Mouse (Mus musculus): ENCODE data around the gene Borcs5.

Gene Borcs5

DNA sequence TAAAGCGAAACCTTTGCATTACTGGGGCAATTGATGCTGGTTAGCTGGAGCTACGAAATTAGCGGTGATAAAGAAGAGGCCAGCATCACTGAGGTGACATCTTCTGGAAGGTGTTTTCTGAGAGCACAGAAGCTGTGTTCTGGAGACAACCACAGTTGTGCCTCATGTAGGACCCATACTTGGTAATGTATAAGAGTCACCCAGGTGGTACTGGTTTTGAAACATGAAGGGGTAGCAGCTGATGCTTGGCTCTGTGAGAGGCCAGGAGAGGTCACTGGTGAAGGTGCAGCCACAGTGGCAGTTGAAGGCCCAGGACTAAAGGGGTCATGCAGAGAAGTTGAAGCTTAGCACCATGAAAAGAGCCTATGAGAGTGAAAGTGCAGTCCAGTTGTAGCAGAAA, at the start of gene Borcs5:
TSS of gene Borcs5 (plus strand) at position 301 of the 400 bp plus-strand sequence.
- no peak for DNase-seq (ENCODE audit: low read depth, low spot score)

DNA sequence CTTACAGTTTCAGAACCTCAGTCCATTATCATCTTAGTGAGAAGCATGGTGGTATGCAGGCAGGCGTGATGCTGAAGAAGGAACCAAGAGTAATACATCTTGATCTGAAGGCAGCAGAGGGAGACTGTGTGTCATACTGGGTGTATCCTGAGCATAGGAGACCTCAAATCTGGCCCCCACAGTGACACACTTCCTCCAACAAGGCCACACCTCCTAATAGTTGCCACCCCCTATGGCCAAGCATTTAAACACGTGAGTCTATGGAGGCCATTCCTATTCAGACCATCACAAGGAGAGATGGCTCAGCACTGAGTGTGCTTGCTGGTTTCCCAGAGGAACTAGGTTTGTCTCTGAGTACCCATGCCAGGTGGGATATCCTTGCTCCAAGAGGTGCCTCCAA, 47.7 kb upstream of the Borcs5 start:
- DNase-seq (ENCODE audit: low read depth, low spot score): no peak

DNA sequence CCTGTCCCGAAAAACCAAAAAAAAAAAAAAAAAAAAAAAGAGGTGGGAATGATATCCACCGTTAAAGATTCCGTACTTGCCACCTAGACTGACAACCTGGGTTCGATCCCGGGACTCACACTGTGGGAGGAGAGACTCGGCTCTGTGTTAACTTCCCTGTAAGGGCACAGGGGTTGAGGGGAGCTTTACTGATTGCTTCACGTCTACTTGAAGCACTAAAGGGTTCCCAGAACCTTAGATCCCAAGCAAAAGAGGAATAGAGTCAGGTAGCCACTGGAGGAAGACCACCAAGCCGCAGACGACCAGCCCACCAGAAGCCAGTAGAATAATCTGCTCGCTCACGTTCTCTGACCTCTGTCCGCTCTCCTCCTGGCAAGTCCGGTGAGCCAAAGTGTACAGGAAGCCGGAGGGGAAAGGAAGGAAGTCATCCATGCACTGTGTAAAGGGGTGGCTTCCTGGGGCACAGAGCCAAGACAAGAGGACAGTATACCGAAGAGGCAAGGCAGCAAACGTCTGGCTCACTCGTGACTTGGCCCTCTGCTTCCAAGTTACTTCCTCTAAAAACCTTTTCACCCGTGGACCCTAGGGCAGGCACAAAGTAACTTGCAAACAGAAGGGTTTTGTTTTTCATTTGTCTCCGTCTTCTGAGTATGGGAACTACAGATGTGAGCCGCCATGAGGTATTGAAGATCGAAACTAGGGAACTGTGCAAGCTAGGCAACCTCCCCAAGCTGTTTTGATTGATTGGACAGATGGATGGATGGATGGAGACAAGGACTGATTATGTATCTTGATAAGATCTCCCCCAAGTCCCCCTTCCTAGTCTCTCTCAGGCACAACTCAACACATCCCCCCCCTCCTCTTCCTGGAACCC, 44.5 kb upstream of the Borcs5 start:
- DNase-seq (ENCODE audit: low read depth, low spot score): no peak

DNA sequence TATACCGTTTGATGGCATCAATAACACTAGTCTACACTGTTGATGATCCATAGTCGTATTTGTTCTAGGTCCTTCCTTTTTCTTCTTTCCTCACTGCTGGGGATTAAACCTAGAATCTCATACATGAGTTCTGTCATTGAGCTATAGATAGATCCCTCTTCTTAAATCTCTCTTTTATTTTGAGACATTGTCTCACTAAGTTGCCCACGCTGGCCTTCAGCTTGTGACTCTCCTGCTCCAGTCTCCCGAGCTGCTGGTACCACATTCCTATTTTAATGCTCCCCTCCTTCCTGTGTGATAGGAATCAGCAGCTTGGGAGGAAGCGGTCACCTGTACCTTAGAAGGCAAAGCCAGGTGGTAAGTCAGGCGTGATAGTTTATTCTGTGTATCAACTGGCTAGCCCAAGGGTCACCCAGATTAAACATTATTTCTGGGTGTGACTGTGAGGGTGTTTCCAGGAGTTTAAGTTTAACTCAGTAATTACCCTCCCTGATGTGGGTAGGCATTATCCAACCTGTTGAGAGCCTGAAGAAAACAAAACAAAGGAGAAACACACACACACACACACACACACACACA, 41.6 kb upstream of the Borcs5 start:
- DNase-seq (ENCODE audit: low read depth, low spot score): no peak

DNA sequence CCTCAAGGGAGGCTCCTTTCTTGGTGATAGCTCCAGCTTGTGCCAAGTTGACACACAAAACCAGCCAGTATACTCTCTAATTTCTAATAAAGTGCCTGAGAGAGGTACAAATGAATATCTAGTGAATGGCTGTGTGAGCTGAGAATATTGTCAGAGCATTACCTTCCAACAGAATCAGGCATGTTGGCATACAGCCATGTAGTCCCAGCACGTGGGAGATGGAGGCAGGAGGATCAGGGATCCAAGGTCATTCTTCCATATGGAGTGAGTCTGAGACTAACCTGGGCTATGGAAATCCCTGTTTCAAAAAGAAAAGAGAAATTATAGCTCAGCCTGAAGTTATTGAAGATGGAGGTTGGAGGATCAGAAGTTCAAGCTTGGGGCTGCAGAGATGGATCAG, 40.1 kb upstream of the Borcs5 start:
- no peak for DNase-seq (ENCODE audit: low read depth, low spot score)

DNA sequence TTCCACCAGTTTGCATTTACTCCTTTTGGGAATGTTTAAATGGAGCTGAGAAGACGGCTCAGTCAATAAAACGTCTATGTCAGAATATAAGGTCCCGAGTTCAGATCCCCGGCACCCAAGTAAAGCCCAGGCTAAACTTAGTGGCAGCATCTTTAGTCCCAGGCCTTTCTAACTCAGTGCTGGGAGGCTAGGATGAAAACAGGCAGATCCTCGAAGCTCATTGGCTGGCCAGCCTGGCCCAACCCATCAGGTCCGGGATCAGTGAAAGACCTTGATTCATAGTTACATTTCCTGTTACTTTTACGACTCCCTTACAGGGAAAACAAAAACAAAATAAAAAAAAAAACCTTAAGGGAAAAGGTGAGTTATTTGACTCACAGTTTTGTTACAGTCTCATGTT, 38.2 kb upstream of the Borcs5 start:
- no peak for DNase-seq (ENCODE audit: low read depth, low spot score)

DNA sequence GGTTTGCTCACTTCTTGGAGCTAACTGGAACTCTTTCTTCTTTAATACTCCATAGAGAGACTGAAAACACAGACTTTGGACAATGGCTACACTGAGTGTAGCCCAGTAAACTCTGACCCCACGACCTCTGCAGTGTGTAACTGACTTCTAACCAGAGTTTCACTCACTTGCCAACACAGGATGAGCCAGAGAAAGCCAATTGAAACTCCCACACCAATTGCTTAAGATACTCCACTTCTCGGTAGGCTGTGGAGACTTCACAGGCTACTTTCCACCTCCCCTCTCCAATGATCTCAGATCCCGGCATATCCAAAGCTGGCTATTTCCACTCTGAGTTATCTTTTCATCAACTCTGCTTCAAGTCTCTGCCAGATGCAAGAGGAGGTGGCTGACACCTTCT, 37.5 kb upstream of the Borcs5 start:
- DNase-seq (ENCODE audit: low read depth, low spot score): no peak

DNA sequence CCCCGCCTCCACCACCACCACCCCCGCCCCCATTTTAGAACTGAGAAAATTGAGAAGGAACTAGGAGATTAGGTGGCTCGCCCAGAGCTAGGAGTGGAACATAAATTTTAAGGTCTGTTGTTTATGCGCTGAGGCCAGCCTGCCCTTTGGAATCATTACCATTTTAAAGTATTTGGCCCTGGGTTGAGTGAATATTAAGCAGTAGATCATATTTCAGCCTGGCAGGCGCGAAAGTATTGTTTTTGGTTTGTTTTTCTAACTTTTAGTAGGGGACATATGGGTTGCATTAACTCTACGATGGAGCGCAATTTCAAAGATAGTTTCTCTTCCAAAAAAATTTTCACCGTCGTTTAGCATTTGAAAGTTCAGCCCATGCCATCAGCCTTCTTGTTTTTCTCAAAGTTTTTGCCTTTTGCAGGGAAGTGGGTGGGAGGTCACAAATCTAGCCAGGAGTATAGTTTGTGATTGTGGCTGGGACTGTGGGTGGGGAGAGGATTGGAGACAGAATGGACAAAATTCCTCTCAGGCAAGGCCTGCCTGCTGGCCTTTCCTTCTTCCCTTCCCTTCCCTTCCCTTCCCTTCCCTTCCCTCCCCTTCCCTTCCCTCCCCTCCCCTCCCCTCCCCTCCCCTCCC, 36.8 kb upstream of the Borcs5 start:
- DNase-seq (ENCODE audit: low read depth, low spot score): no peak

DNA sequence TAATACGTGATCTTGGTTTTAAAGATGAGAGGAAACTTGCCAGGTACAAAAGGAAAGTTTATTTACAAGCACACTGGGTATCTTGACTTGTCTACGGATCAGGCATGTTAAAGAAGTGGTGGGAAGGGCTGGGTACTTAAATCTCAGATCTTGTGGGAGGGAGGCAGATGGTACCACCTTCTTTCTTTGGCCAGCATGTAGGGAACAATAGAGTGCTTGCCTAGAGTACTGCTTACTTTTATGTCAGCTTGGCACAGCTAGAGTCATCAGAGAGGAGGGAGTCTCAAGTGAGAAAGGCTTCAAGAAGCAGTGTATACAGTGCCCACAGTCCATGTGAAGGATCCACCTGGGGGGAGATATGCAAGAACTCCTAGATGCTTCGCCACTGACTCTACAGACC, 34.1 kb upstream of the Borcs5 start:
- no peak for DNase-seq (ENCODE audit: low read depth, low spot score)

DNA sequence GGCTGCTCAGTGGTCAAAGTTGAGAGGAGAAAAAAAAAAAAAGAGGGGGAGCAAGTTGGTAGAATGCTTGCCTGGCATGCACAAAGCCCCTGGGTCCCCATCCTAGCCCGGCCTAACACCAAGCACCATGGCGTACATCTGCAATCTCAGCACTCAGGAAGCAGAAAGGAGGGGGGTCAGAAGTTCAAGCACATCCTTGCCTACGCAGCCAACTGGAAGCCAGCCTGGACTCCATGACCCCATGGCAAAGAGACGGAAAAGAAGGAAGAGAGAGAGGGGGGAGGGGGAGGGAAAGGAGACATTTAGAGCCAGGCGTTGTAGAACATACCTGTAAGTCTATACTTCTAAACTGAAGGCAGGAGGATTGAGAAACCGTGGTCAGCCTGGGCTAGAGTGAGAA, 32.8 kb upstream of the Borcs5 start:
- no peak for DNase-seq (ENCODE audit: low read depth, low spot score)

DNA sequence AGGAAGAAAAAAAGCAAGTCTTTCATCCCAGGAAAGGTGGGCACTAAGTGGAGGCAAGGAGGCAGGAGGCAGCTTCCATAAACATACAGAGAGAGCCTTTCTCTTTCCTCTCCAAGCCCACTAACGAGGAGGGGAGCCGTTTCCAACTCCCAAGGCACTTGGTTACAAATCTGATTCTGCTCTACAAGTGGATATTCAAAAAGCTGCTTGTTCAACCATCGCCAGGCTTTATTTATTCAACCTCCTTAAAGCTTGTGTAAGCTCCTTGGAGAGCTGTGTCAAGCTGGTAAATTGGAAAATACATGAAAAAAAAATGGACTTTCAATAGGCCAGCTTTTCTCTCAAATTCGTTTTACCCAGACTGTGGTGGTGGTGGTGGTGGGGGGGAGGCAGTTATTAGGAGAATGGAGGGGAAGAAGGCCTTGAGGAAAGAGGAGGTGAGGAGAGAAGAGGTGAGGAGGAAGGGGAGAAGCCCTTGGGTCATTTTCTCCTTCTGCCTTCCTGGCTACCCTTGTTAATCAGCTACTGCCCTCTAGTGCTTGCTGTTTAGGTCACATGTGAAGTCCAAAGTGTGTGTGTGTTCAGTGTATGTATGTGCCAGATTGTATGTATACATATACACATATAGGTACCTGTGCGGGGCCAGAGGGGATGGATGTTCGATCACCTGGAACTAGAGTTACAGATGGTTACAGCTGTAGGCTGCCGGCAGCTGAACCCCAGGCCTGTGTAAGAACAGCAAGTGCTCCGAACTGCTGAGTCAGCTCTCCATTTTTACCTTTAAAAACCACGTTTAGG, 32.2 kb upstream of the Borcs5 start:
- DNase-seq (ENCODE audit: low read depth, low spot score): no peak

DNA sequence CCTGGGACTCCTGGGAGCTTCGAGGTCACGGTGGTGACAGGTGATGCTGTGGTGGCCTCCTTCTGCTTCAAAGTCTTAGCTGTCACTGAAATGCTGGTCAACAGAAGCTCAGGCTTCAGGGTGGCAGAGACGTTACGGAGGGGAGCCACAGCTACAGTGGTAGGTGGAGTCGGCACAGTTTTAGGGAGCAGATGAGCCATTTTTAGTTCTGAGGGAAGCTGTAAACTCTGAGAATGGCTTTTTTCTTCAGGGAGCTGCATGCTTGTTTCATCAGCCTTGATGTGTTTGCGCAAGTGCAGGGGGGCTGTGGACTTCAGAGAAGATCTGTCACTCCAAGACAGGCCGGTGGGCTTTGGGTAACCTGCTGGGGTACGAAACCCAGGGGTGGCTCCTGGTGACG, 28.9 kb upstream of the Borcs5 start:
- no peak for DNase-seq (ENCODE audit: low read depth, low spot score)

DNA sequence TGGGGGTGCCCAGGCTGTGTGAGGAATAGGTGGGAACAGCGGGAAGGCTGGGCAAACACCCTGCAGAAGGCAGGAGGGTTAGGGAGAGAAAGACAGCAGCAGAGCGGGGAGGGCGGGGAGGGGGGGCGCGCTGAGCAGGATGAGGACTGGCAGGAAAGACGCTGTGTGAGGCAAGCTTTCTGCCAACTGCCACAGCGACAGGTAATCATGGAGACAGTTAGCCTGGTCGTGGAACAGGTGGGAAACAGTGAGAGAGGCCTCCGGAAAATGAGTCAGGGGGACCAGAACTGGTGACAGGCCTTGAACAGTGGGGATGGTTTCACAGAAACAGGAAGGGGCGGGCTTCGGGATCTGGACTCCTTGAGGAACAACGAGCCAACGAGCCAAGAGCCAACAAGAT, 27.4 kb upstream of the Borcs5 start:
- DNase-seq (ENCODE audit: low read depth, low spot score): no peak

DNA sequence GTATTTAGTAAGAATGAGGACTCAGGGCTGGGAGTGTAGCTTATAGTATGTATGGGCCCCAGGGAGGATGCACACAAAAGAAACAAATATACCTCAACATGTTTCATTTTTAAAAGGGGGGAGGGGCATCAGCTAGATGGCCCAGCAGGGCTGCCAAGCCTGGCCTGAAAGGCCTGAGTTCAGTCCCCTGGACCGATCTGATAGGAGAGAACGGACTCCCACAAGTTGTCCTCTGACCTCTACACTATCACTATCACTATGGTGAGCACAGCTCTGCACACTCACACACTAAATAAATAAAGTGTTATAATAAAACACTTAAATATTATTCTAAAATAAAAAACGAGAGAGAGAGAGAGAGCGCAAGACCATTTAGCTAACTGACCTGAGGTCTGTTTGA, 25.0 kb upstream of the Borcs5 start:
- no peak for DNase-seq (ENCODE audit: low read depth, low spot score)

DNA sequence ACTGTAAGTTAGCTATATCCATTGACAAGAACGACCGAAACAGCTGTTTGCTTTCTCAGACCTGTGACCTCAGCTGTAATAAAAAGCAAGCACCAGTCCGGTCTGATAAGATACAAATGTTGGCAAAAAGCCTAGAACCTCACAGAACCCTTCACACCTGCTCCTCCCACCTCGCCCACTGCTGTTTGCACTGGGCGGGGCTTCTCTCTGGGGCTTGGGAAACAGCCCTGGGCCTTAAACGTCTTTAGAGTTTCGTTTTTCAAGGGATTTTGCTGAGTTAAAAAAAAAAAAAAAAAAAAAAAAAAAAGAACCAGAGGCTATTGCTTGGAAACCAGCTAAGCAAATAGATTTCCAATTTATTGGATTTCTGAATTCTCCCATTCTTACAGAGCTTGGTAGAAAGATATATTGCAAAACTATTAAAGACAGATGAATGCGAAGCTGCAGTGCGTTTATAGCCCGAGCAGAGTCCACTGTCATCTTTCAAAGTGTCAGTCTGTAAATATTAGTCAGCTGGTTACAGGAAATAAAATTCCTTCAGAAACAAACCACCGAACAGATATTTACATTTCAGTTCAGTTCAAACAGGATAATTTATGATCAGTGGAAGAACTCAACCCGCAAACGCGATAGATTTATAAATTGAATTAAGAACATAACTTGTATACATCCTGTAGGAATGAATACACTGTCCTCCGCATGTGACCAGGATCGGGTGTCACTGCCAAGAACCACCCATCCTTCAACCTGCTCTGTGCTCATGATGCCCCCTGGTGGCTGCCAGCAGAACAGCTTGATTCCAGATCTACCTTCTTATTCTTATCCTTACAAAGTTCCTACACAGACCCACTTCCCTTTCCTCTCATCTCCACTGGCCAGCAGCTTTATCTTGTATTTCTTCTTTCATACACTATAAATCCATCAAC, 24.3 kb upstream of the Borcs5 start:
- peak; percentile 83 for DNase-seq (ENCODE audit: low read depth, low spot score)

DNA sequence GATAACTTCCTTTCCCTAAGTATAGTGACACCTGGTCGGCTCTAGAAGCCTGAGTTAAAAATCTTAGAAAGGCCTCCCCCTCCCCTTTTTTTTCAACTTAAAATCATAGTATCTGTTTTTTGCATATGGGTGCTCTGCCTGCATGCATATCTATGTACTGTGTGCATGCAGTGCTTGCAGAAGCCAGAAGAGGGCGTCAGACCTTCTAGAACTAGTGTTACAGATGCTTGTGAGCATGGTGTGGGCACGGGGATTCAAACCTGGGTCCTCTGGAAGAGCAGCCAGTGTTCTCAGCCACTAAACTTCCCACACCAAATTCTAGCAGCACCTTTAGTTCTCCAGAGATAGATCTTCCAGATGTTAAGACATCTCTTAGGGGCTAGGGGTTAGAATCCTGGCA, 21.7 kb upstream of the Borcs5 start:
- no peak for DNase-seq (ENCODE audit: low read depth, low spot score)

DNA sequence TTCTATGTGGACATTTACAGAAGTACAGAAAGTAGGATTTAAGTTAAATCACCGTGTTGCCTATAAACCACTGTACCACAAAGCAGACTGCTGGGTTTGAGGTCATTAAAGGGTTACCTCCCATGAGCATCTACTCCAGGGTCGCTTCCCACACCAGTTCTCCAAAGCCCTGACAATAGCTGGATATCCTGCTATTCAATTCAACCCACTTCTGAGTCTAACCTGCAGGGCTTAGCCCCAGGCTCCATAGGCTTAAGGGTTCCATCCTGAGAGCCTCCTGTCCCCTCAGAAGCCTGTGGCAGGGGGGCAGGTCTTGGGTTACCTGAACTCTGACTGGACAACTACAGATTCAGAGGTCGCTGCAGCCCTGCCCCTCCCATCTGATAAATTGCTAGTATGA, 19.2 kb upstream of the Borcs5 start:
- no peak for DNase-seq (ENCODE audit: low read depth, low spot score)

DNA sequence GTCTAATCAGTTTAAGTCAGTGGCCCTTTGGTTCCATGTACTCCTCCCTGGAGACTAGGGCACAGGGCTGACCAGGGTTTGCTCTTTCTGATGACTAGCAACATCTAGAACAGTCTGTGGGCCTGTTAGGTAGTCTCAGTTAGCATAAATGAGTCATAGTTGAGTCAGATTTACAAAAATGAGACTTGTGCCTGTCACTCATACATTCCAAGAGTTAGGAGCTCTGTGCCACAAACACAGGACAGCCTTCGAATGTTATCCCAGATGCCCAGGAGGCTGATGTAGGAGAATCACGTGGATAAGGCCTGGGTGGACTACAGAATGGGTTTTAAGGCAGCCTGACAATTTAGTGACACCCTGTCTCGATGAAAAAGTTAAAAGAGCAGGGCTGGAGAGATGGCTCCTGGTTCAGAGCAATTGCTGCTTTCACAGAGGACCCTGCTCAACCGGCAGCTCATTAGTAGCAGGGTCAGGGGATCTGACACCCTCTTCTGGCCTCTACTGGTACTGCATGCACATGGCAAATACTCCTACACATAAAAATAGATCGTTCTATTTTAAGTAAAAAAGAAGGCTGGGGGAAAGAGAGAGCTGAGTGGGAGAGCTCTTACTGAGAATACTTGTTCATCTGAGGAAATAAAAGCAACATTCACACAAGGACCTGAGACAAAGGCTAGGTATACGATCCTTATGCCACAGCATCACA, 18.3 kb upstream of the Borcs5 start:
- DNase-seq (ENCODE audit: low read depth, low spot score): no peak

DNA sequence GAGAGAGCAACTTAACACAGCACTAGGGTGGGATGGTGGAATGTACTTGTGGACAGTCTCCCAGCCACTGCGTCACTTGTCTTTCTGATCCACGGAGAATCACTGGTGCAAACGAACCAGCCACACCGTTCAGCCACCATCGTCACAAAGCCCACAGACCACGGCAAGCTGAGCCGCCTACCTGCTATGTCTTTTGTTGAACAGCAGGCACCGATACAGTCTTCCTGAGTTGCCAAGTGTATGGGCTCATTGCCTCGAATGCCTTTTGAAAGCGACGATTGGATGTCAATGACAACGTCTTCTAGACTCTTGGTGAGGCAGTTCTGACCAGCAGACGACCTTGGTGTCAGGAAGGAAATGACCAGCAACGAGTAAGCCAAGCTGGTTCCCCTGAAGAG, 17.8 kb upstream of the Borcs5 start:
- DNase-seq (ENCODE audit: low read depth, low spot score): no peak

DNA sequence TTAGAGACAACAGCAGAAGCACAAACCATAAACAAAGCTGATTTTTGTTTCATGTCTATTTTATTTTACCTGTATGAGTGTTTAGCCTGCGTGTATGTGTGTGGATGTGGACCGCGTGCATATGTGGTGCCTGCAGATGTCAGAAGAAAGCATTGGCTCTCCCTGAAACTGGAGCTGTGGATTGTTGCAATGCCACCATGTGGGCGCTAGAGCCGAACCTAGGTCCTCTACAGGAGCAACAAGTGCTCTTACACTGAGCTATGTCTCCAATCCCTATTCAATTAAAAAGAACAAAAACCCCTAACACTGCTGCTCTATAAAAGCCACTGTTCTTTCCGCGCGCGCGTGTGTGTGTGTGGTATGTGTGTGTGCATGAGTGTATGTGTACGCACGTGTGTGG, 13.9 kb upstream of the Borcs5 start:
- DNase-seq (ENCODE audit: low read depth, low spot score): no peak
